Mouse (Mus musculus): ENCODE results near the gene Cacfd1.
A peak's percentile ranks its signal among the peaks of the same experiment; 100 is the strongest.

Cacfd1 gene

GRCm38 (mm10) chr2:27026857-27027617 is 17.3 kb downstream of the Cacfd1 start:
- no peak for DNase-seq (ENCODE audit: low spot score)

DNA sequence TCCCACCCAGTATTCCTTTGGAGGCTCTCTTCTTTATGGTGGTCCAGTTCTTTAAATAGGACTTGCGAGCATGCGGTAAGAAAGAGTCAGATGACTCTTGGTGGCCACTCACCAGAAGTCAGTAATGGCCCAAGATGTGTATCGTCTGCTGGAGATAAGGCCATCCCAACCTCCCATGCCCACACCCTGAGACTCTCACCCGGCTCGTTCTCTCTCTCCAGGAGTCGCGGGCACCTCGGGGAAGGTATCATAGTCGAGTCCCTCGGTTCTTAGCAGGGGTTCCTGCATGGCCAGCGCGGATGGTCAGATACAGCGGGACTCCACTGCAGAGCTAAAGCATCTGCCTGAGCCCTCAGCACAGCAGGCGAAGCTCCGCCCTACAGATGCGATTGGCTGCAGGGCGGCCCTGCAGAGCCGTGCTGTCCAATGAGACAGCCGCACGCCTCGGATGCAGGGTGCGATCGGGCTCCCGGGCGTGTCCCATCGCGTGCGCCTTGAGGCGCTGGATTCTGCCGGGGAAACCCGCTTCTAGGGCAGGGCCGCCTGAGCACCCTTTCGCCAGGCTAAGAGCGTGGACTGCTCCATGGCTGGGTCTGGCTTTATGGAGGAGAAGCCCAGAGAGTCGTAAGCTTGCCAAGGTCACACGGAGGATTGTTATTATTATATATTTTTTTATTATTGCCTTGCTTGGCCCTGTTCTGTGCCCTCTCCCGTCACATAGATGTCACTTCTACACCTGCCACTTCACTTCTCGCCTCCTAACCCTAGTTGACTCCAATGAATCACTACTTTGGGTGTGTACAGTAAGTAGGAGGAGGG is 18.1 kb downstream of the Cacfd1 start, which contains the start of gene Slc2a6:
Gene Slc2a6, minus strand, starts transcription at position 381 of the 819 bp plus-strand sequence.
- DNase-seq (ENCODE audit: low spot score), result peak; percentile 65

- no peak for DNase-seq (ENCODE audit: low spot score)
Observed at GRCm38 (mm10) chr2:27028437-27029015, 18.8 kb downstream of the Cacfd1 start.

GRCm38 (mm10) chr2:27032361-27032760 is 22.6 kb downstream of the Cacfd1 start:
- no peak for DNase-seq (ENCODE audit: low spot score)

- DNase-seq (ENCODE audit: low spot score), result no peak
Observed at GRCm38 (mm10) chr2:27036003-27036402, 26.3 kb downstream of the Cacfd1 start.

DNA sequence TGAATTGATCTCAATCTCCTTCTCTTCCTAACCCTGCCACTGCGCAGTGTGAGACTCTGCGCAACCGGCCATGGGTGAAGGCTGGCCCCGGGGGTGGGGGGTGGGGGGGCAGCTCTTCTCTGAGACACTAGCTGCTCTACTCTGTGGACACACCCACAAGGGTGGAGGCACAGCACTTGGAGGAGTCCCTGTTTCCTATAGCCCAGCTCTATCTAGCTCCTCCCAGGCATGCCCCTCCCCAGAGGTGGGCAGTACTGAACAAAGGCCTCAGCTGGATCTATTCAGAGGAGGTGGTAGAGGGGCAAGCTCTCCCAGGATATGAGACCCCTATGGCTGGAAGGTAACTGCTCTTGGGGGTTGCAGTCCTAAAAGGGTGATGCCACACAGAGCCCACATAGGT is 27.3 kb downstream of the Cacfd1 start:
- no peak for DNase-seq (ENCODE audit: low spot score)

DNA sequence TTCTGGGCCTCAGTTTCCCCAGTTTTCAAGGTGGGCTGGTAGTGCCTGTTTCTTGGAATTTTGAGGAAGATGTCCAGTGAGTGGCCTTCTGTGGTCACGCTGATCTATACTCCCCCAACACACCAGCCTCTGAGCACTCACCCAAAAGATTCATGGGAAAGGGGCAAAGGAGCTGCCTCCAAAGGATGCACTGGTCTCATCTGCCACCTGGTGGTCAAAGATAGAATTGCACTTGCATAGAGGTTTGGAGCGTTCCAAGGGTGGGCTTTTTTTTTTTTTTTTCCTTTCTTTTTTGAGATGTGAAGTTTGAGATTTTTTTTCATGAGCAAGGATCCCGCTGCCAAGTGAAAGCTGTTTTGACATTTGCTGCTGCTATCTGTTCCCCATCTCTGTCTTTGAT is 28.9 kb downstream of the Cacfd1 start:
- DNase-seq (ENCODE audit: low spot score), result peak; percentile 63

- no peak for DNase-seq (ENCODE audit: low spot score)
Observed at GRCm38 (mm10) chr2:27039286-27039685, 29.6 kb downstream of the Cacfd1 start.

DNA sequence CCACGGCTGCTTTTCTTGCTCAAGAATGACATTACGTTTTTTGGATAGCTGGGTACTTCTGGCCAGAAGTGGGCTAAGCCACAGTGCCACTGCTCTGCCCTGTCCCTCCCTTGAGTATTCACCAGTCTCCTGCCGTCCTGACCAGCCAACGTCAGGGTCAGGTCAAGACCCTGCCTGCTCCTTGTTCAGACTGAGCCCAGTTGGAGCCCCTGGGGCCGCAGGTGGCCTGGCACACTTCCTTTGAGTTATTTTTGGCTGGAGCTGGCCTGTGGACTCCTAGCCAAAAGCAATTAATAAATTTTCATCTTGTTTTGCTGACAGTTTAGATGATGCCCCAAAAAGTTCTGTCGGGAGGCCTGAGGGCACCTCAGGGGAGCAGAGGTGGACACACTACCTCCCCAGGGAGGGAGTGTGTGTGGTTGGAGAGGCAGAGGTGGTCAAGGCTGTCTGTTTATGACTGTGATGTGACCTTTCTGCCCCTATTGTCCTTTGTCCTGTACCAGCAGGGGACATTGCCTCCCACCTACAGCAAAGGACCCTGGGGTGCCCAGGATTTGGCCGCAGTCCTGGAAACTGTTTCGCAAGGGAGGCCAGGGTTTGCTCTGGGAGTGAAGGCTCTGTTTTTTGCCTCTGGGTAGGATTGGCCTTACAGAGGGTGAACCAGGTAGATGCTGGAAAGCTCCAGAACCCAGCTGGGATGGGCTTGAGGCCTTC is 32.6 kb downstream of the Cacfd1 start:
- DNase-seq (ENCODE audit: low spot score), result no peak

- DNase-seq (ENCODE audit: low spot score), result peak; percentile 78
Observed at GRCm38 (mm10) chr2:27043461-27043860, 33.7 kb downstream of the Cacfd1 start.

DNA sequence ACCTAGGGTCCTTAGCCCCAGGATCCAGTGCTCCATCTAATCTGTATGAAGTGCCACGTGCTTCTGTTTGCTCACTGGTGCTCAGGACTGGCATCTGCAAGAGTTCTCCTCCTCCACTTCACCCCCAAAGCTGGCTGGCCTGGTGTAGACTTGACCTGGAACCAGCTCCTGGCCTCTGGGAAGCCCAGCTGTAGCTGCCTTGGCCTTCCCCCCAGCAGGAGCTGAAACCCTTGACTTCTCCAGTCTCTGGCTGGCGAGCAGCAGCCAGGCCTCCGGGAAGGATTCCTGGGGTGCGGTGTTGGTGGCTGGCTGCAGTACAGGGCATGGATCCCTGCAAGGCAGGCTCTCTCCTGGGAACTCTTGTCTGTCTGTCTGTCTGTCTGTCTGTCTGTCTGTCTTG is 34.4 kb downstream of the Cacfd1 start:
- no peak for DNase-seq (ENCODE audit: low spot score)

GRCm38 (mm10) chr2:27044641-27045040 is 34.9 kb downstream of the Cacfd1 start:
- DNase-seq (ENCODE audit: low spot score), result no peak

DNA sequence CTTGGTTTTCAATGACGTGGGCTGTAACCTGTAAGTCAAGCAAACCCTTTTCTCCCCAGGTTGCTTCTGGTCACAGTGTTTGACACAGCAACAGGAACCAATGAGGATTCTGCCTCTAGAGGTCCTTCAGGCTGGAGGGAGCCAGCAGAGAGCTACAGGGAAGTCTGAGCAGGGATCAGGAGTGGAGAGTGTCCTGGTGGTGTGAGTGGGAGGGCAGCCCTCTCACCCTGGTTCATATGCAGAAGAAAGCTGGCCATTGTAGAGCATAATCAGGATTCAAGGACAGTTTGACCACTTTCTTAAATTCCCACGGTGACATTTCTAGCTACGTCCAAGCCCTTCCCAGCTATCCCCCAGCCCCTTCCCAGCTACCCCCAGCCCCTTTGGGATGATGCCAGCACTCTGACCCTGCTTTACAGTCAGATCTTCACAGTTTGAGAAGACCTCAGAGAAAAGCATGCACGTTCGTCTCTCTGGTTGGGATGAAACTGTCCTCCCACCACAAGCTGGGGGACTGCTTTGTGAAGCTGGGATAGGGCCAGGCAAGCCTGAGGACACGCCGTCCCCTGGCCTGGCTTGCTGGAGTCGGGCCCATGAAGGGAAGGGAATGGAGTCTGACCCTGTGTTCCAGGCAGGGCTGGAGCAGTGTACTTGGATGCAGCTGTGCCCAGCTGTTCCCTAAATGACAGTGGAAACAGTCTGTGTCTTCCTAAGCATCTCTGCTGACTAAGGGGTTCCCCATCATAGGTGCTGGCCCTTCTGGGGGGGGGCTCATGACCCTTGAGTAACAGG is 36.4 kb downstream of the Cacfd1 start:
- DNase-seq (ENCODE audit: low spot score), result no peak

DNA sequence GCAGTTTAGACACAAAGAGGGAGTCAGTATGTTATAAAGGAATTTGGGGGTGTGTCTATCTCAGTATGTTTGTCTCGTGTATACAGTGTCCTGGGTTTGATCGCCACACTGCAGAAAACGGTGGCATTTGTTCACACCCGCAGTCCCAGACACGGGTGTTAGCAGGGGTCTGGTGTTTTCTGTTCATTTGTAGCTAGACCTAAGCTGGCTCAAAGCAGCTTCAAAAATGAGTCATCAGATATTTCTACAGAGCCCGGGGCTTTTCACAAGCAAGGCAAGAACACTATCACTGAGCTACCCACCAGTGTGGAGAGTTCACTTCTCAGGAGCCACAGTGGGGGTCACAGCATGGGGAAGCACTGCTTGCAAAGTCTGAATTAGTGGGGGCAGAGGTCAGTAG is 39.7 kb downstream of the Cacfd1 start:
- no peak for DNase-seq (ENCODE audit: low spot score)

DNA sequence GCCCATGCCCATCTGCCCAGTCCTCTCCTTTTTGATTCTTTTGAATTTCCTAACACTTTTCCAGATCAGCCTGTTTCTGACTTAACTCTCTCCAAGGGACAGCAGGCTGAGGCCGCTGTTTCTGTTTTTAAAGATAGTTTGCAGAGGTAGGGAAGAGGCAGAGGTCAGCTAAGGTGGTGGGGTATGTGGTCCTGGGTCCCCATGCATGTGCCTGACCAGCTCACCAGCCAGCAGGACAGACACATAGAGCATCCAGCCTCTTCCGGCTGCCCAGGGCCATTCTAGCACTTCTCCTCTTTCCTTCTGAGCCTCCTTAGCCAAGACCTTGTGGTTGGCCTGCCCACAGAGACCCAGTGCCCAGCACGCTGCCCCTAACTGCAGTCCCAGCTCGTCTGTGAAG is 48.5 kb downstream of the Cacfd1 start:
- DNase-seq (ENCODE audit: low spot score), result no peak

DNA sequence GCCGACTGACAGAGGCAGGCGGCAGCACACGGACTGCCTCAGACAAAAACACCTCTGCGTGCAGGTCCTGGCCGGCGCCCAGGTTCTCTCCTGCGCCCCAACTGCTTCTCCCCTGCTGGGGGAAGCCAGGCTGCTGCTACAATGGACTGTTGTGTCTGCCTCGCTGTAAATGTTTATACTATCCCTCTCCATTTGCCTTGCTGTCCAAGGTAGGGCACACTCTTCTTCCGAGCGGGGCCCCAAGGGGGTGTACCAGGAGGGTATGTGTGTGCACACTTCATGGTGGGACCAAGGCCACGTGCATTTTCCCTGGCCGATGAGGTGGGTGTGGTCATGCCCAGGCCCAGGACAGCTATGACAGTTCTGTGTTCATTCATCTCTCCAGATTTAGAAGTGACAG is 49.0 kb downstream of the Cacfd1 start:
- DNase-seq (ENCODE audit: low spot score), result no peak

- no peak for DNase-seq (ENCODE audit: low spot score)
Observed at GRCm38 (mm10) chr2:27059187-27059586, 49.5 kb downstream of the Cacfd1 start.

- DNase-seq (ENCODE audit: low spot score), result no peak
Observed at GRCm38 (mm10) chr2:27067124-27067523, 57.4 kb downstream of the Cacfd1 start.

- no peak for DNase-seq (ENCODE audit: low spot score)
Observed at GRCm38 (mm10) chr2:27067996-27068395, 58.3 kb downstream of the Cacfd1 start.

GRCm38 (mm10) chr2:27069646-27070045 is 59.9 kb downstream of the Cacfd1 start:
- DNase-seq (ENCODE audit: low spot score), result no peak

- DNase-seq (ENCODE audit: low spot score), result no peak
Observed at GRCm38 (mm10) chr2:27070247-27070813, 60.6 kb downstream of the Cacfd1 start.
